Mouse (Mus musculus) hindbrain, embryonic 16.5 days (tissue): ENCODE results near the gene Cmss1. TPM values are rescaled to one million over a fixed set of nuclear protein-coding genes. Genes with fewer than 3 reads are reported as not detected.

Experiments used
- ATAC-seq: fragments of 200-750 bp; cut with Nextera tagmentation; 2 replicates; pipeline ENCODE4 v1.8.0; 2017; ENCODE audit warnings: moderate TSS enrichment, moderate library complexity
- H3K27ac ChIP-seq: fragments of 300-500 bp; sonication (generic); 2 replicates; pipeline ENCODE4 v1.5.1; 2014; ENCODE audit warnings: low read depth, mild to moderate bottlenecking, control low read depth, low read length, moderate library complexity
- H3K27me3 ChIP-seq: fragments of 300-500 bp; sonication (generic); replicated peaks from 2 replicates; pipeline ENCODE4 v1.6.1; 2014; ENCODE audit warnings: low read length; ENCODE audit not compliant: control insufficient read depth, insufficient read depth
- H3K36me3 ChIP-seq: fragments of 300-500 bp; sonication (generic); 2 replicates; pipeline ENCODE4 v1.6.1; 2014; ENCODE audit warnings: mild to moderate bottlenecking, low read length, moderate library complexity, mixed read lengths; ENCODE audit not compliant: control insufficient read depth, insufficient read depth
- H3K4me1 ChIP-seq: fragments of 300-500 bp; sonication (generic); 2 replicates; pipeline ENCODE4 v1.6.1; 2014; ENCODE audit warnings: low read depth, low read length; ENCODE audit not compliant: control insufficient read depth, insufficient read depth
- H3K4me2 ChIP-seq: fragments of 300-500 bp; sonication (generic); 2 replicates; pipeline ENCODE4 v1.6.1; 2014; ENCODE audit warnings: mild to moderate bottlenecking, low read length, control low read depth, moderate library complexity
- H3K4me3 ChIP-seq: fragments of 300-500 bp; sonication (generic); 2 replicates; pipeline ENCODE4 v1.5.1; 2014; ENCODE audit warnings: mild to moderate bottlenecking, low read length, control low read depth, moderate library complexity
- H3K9ac ChIP-seq: fragments of 300-500 bp; sonication (generic); 2 replicates; pipeline ENCODE4 v1.6.1; 2014; ENCODE audit warnings: low read depth, mild to moderate bottlenecking, control low read depth, low read length, moderate library complexity
- H3K9me3 ChIP-seq: fragments of 300-500 bp; sonication (generic); 2 replicates; pipeline ENCODE4 v1.6.1; 2014; ENCODE audit warnings: mild to moderate bottlenecking, low read length, moderate library complexity; ENCODE audit not compliant: control insufficient read depth
- WGBS: fragments of 180-500 bp; shearing (Covaris S2); extraction: QIAGEN DNeasy Blood & Tissue Kit; methylation state at CpG from one replicate; pipeline ENCODE4 v1.1.7; 2014; 5-methylcytosine and 5-hydroxymethylcytosine counted together
- polyA plus RNA-seq: library from polyadenylated mRNA; unstranded; fragments of >200 nt; fragmentation: Nextera tagmentation; extraction: Ambion mirVana; gene quantifications from 2 replicates; pipeline ENCODE4 v1.2.1, GENCODE M21; 2015

Cmss1 gene
- polyA plus RNA-seq, 1 experiment from 2014 or later = 38.4 TPM

GRCm38 (mm10) chr16:57509099-57509498 is 97.6 kb downstream of the Cmss1 start:
- Histone ChIP-seq H3K9me3 (no peaks in the 10 kb centered on the region), H3K36me3 (no peaks in the 10 kb centered on the region), H3K27me3 (no peaks in the 10 kb centered on the region), H3K9ac (no peak overlapping the region), H3K4me1 (no peaks in the 10 kb centered on the region), H3K4me3 (no peak overlapping the region), H3K27ac (no peak overlapping the region), H3K4me2 (no peak overlapping the region)
- WGBS = 95% methylated on average over 3 of the region's 3 CpGs
- no peak for ATAC-seq

GRCm38 (mm10) chr16:57508351-57508750 is 98.3 kb downstream of the Cmss1 start:
- no peak overlapping the region for H3K4me2 ChIP-seq
- 86% methylated on average over 1 of the region's 1 CpGs for WGBS
- H3K36me3 ChIP-seq = no peaks in the 10 kb centered on the region
- no peak for ATAC-seq
- no peak overlapping the region for H3K27ac ChIP-seq
- H3K4me1 ChIP-seq = no peaks in the 10 kb centered on the region
- H3K4me3 ChIP-seq = no peak overlapping the region
- no peak overlapping the region for H3K9ac ChIP-seq
- no peaks in the 10 kb centered on the region for H3K27me3 ChIP-seq
- H3K9me3 ChIP-seq = no peaks in the 10 kb centered on the region

GRCm38 (mm10) chr16:57506133-57506532 is 100.5 kb downstream of the Cmss1 start:
- no peaks in the 10 kb centered on the region for H3K4me1 ChIP-seq
- H3K4me2 ChIP-seq = no peak overlapping the region
- no peak overlapping the region for H3K4me3 ChIP-seq
- no peaks in the 10 kb centered on the region for H3K27me3 ChIP-seq
- 87% methylated on average over 6 of the region's 6 CpGs for WGBS
- no peaks in the 10 kb centered on the region for H3K36me3 ChIP-seq
- H3K27ac ChIP-seq = no peak overlapping the region
- no peak overlapping the region for H3K9ac ChIP-seq
- no peaks in the 10 kb centered on the region for H3K9me3 ChIP-seq
- no peak for ATAC-seq

GRCm38 (mm10) chr16:57504728-57505127 is 101.9 kb downstream of the Cmss1 start:
- 95% methylated on average over 4 of the region's 4 CpGs for WGBS
- Histone ChIP-seq H3K9me3 (no peaks in the 10 kb centered on the region), H3K9ac (no peak overlapping the region), H3K27ac (no peak overlapping the region), H3K4me1 (no peaks in the 10 kb centered on the region), H3K27me3 (no peaks in the 10 kb centered on the region), H3K4me3 (no peak overlapping the region), H3K36me3 (no peaks in the 10 kb centered on the region), H3K4me2 (no peak overlapping the region)
- ATAC-seq = no peak

GRCm38 (mm10) chr16:57502761-57503160 is 103.9 kb downstream of the Cmss1 start:
- Histone ChIP-seq H3K4me2 (no peak overlapping the region), H3K9ac (no peak overlapping the region), H3K4me1 (no peaks in the 10 kb centered on the region), H3K4me3 (no peak overlapping the region), H3K9me3 (no peaks in the 10 kb centered on the region), H3K27ac (no peak overlapping the region), H3K36me3 (no peaks in the 10 kb centered on the region), H3K27me3 (no peaks in the 10 kb centered on the region)
- ATAC-seq = no peak
- WGBS = 79% methylated on average over 5 of the region's 5 CpGs

- no peak overlapping the region for H3K4me3 ChIP-seq
- H3K4me2 ChIP-seq = no peak overlapping the region
- 18% methylated on average over 2 of the region's 2 CpGs for WGBS
- H3K36me3 ChIP-seq = no peaks in the 10 kb centered on the region
- no peak for ATAC-seq
- H3K4me1 ChIP-seq = no peaks in the 10 kb centered on the region
- H3K9ac ChIP-seq = no peak overlapping the region
- no peaks in the 10 kb centered on the region for H3K27me3 ChIP-seq
- no peaks in the 10 kb centered on the region for H3K9me3 ChIP-seq
- no peak overlapping the region for H3K27ac ChIP-seq
Measured at GRCm38 (mm10) chr16:57502230-57502629, 104.4 kb downstream of the Cmss1 start.

GRCm38 (mm10) chr16:57500851-57501250 is 105.8 kb downstream of the Cmss1 start:
- WGBS = 59% methylated on average over 3 of the region's 3 CpGs
- Histone ChIP-seq H3K9me3 (no peaks in the 10 kb centered on the region), H3K9ac (no peak overlapping the region), H3K4me1 (no peaks in the 10 kb centered on the region), H3K27me3 (no peaks in the 10 kb centered on the region), H3K4me3 (no peak overlapping the region), H3K36me3 (no peaks in the 10 kb centered on the region), H3K4me2 (no peak overlapping the region), H3K27ac (no peak overlapping the region)
- no peak for ATAC-seq

- peak; percentile 95 for ATAC-seq
- Histone ChIP-seq H3K27me3 (no peaks in the 10 kb centered on the region), H3K4me3 (no peak overlapping the region), H3K4me2 (no peak overlapping the region), H3K27ac (no peak overlapping the region), H3K36me3 (no peaks in the 10 kb centered on the region), H3K9ac (no peak overlapping the region), H3K9me3 (no peaks in the 10 kb centered on the region), H3K4me1 (no peaks in the 10 kb centered on the region)
- 29% methylated on average over 10 of the region's 10 CpGs for WGBS
Measured at GRCm38 (mm10) chr16:57496437-57497173, 110.1 kb downstream of the Cmss1 start.

GRCm38 (mm10) chr16:57495476-57496203 is 111.0 kb downstream of the Cmss1 start:
- WGBS = 87% methylated on average over 10 of the region's 10 CpGs
- Histone ChIP-seq H3K4me3 (no peak overlapping the region), H3K4me1 (no peaks in the 10 kb centered on the region), H3K27me3 (no peaks in the 10 kb centered on the region), H3K9me3 (no peaks in the 10 kb centered on the region), H3K27ac (no peak overlapping the region), H3K9ac (no peak overlapping the region), H3K4me2 (no peak overlapping the region), H3K36me3 (no peaks in the 10 kb centered on the region)
- no peak for ATAC-seq
